Mouse (Mus musculus) layer of hippocampus, adult 11-12 months (tissue): ENCODE results near the gene Wdr91.

Source experiments
- DNase-seq: peaks from one replicate; pipeline ENCODE4 v3.0.0; 2022; ENCODE audit warnings: low spot score

Gene Wdr91

DNA sequence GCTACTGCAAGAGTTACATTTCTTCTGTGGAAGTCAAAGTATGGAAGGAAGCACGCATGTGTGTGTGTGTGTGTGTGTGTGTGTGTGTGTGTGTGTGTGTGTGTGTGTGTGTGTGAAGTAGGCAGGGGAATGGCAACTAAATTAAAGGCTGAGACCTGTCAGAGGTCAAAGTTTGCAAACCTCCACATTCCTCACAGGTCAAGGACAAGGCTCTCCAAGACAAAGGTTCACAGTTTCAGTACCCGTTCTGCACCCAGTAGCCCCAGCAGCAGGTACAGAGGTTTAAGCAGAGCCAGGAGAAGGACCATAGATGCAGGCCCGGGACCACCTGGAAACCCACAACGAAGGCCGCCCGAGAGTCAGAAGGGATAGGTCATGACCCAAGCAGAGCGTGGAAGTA lies 8.5 kb upstream of the Wdr91 start:
- DNase-seq: no peak

DNA sequence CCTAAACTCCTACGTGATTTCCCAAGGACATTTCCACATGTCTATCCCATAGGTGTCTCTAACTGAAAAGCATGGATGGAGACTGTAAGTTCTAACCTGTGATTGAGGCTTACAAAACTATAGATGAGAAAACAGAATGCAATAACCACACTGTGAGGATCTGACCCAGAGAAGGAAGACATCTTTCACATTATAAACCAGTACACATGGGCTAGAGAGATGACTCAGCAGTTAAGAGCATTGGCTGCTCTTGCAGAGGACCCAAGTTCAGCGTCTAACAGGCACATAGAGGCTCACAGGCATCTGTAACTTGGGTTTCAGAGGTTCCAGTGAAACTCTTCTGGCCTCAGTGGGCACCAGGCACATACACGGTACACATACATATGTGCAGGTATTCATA lies 3.8 kb upstream of the Wdr91 start:
- no peak for DNase-seq

DNA sequence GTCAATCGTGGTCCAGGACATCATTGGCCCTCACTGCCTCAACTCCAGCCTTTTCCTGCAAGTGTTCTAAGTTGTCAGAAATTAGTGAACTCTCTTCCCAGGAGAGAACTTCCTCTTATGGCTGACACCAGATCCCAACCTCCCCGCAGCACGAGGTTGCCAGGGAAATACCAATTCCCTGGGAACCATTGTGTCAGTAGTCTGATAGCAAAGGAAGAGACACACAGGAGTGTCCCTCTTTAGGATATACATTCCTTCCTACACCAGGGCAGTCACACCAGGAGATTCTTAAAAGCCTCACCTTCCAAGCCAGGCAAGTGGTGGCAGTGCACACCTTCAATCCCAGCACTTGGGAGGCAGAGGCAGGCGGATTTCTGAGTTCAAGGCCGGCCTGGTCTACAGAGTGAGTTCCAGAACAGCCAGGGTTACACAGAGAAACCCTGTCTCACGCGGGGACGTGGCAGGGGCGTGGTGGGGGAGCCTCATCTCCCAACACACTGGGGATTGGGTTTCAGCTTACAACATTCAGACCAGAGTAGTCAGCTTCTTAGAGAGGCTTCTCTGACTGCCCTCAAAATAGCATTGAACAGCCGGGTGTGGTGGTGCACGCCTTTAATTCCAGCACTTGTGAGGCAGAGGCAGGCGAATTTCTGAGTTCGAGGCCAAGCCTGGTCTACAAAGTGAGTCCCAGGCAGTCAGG lies 2.8 kb upstream of the Wdr91 start:
- no peak for DNase-seq

DNA sequence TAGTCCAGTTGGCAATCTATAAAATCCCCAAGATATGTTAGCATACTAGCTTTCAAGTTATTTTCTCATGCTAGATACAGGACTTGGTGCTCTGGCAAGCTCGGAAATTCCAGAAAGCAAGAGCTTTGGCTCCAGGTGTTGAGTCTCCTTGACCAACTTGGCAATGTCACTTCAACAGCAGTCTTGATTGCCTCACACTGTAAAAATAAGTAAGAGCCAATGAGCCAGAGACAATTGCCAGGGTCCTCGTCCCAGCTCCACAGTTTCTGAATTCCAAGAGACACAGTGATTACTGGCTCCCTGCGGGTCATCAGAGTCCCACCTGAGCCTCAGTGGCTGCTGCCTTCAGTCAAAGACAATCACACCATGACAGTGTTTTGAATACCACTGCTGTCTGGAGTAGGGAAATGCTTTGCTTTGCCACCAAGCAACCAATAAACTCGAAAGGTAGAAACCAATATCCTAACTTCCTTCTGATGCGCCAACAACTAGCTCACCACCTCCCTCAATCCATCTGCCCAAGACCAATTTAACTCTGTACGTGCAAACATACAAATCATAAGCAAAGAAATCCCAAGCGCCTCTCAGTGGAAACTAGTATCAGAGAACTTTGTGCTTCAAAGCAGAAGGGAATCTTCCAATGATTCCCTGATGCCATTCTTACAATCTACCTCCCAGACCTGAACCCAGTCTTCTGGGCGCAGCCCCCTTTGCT lies 888 bp downstream of the Wdr91 start:
- DNase-seq: no peak

DNA sequence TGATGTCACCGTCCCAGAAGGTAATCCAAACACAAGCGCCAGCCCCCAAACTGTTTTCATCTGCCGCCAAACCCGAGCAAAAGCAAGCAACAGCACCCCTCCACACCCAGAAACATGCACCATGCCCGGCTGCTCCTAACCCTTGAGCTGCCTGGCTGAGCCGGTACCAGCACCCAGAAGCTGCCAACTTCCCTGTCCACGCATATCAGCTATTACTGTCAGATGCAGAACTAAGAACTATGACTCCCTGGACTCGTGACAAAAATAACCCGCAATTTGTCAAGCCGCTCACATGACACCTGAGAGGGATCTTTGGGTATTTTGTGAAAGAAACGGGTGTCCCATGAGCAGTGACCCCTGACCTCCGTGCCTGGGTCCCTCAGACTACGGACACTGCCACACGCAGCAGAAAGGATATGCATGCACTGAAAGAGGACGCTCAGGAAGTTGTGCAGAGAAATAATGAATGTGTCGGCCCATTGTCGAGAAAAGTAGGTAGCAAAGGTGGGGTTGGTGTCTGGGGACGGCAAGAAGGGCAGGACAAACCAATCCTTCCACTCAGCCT lies 2.9 kb downstream of the Wdr91 start:
- no peak for DNase-seq

DNA sequence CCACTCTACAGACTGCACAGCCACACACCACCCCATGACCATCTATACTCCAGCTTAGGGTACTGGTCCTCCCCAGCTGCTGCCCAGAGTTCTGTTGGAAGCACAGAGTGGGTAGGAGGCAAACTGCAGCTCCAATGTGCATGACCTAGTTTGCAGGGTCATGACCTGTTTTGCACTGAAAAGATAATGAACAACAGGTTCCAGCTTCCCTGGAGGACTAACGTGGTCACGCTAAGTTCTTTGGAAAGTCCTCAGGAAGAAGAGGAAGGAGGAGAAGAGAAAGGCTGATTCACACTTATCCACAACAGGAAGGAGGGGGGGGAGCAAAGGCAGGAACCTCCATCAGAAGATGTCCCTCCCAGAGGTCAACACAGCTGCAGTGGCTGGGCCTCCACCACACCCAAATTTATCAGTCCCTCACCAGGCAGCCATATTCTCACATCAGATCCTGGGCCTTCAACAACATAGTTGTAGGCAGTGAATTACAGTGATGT lies 3.5 kb downstream of the Wdr91 start:
- no peak for DNase-seq

DNA sequence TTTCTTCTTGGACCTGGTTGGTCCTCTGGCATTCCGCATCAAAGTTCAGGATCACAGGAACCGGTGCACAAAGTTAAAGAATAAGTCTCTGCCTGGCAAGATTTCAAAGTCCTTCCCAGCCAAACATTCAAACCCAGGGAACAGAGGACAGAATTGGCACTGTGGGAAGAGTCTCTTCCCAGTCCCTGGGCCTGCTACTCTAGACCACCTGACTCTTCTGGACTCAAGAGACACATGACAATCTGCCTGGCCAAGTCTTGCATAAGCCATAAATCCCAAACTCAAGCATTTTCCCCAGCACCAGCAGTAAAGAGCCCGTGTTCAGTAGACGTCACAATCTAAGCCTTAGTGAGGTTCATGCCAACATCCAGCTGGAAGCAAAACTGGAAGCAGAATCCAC lies 4.0 kb downstream of the Wdr91 start:
- no peak for DNase-seq

DNA sequence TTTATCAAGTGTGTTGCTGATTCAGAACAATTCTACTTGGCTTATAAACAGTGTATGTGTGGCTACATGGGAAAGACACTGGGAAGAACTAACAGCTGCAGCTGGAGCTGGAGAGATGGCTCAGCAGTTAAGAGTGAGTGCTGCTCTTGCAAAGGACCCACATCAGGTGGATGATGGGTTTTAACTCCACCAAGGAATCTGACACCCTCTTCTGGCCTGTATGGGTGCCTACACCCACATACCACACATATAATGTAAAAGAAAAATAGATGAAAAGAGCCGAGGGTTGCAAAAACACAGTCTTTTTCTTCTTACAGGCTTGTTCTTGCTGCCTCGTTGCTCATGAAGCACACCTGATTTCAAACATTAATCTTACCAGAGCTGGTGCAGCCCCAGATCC lies 4.6 kb downstream of the Wdr91 start:
- DNase-seq: no peak

DNA sequence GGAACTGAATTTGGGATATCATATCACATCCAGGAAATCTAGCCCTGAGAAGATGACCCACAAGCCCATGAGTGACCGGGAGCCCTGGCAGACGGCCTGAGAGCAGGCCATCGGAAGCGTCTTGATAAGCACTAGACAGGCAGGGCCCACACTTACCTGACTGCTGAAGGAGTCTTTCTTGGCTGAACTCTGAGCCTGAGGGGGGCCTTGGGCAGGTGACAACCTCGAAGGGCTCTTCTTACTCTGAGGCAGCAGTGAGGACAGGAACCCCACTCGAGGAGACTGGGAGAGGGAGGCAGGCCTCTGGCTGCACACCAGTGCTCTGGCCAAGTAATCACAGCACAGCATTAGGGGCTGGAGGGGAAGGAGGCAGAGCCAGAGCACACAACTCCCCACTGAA lies 6.3 kb downstream of the Wdr91 start:
- no peak for DNase-seq

DNA sequence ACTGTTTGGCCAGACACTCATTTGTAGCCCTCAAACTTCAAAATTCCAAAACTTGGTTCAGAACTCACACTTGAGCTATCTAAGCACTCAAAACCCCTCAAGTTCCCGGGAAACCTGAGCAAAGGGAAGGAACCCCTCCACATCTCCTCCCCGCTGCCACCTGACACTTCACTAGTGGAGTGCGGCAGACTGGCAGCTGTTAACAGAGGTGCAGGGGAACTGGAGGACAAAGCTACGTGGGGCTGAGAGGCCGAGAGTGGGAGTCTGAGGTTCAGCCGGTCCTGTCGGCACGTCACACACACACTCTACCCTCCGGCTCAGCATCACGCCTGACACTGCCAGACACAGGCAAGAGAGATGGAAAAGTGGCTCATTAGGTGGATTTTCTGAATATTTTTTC lies 6.8 kb downstream of the Wdr91 start:
- no peak for DNase-seq

DNA sequence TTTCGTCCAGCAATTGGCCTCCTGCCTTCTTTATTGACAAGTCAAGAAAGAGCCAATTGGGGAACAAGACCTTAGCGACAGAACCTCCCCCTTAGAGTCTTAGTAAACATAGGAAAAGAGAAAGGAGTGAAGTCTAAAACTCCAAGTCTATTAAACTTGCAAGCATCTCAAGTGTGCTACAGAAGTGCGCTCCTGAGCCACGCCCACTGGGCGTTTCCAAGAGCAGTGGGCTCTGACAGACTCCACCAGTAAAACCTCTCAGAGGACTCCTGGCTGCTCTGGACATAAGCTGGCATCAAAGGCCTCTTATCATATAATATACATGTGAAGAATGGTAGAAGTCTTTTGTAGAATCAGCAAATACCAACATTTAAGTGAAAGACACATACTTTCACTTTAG lies 7.2 kb downstream of the Wdr91 start:
- DNase-seq: no peak

DNA sequence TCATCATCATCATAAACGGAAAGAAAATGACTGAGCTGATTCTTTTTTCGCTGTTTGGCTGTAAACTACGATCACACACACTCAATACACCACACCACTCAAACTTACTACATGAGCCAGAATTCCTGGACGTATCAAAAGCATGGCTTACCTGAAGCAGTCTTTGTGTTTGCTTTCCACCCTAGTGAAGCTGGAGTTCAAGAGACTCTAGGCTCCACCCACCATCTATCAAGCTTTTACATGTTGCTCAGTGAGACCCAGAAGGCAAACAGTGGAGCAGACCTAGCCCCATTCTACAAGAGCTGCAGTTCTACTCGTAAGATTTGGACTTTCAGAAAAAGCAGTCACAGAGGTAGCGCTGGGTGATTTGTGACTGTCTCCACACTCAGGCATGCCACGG lies 8.1 kb downstream of the Wdr91 start:
- DNase-seq: no peak

DNA sequence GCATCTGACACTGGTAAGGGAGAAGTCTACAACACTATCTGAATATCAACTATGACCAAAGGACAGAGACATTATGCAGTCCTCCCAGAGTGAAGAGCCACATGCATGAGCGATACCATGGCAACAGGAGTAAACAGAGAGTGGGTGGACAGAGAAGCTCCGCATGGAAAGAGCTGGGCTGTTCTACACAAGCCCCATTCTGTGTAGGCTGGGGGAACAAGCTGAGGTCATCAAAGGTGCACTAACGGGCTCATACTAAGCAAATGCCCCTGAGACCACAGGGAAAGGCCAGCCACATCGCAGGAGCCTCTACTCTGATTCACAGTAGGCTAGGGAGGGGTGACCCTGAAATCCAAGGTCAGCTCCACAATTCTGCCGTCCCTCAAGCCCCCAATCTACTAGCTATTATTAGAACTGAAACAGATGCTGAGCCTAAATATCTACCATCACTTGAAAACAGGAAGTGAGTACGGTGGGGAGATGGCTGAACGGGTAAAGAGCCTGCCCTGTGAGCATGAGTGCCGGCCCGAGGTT lies 8.7 kb downstream of the Wdr91 start:
- DNase-seq: no peak

DNA sequence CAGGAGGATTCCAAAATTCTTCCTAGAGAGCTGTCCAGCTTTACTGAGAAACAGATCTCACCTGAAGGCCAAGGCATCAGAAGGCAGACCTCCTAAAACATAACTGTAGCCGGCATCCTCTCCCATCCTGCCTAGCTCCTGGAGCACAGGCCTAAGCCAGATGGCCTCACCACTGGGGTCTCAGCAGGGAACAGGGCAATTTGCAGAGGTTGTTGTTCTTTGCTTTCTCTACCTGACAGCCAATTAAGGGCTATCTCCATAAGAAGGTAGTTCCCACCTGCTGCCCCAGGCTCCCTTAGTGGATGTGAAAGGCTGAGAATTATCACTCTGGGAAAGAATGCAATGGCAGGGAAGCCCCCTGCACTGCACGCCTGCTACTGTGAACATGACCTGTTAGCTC lies 9.7 kb downstream of the Wdr91 start:
- no peak for DNase-seq

DNA sequence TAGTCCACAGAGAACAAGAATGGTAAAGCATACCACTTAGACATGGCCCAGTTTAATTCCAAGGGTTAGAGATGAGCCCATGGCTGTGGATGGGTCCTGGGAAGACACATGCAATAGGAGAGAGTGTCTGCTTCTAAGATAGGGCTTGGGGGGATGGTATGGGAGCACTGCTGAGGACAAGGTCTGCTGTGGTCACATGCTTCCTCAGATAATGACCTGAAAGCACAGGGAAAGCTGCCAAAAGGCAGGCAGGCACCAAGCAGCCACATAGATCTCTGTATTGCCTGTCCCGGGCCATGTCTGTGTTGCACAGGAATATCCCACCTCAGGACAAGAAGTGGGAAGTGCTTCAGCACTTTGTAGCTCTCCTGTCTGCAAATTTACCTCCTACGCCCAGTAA lies 11.5 kb downstream of the Wdr91 start:
- no peak for DNase-seq

DNA sequence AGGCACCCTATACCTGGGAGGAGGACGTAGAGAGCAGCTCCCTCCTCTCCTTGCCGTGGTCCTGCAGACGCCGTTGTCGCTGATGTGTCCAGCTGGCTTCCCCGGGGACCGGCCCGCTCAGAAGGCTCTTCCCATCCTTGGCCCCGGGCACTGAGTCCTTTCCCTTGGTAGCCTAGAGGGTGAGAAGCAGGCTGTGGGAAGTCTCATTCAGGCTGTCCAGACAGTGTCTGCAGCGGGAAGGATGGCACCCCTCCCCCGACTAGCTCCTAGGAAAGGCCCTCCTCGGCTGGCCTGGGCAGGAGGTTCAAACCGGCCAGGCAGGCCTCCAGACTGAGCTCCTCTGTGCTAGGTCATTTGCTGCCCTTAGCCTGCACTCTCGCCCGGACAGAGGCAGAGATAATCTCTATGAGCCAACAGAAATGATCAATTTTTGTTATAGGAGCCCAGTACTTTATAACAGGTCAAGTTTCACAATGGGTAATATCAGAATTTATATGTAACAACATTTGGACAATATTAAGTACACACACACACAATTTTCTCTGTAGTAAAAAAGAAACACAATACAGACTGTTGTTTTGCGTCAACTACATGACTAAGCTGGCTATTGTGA lies 14.4 kb downstream of the Wdr91 start:
- DNase-seq: no peak

DNA sequence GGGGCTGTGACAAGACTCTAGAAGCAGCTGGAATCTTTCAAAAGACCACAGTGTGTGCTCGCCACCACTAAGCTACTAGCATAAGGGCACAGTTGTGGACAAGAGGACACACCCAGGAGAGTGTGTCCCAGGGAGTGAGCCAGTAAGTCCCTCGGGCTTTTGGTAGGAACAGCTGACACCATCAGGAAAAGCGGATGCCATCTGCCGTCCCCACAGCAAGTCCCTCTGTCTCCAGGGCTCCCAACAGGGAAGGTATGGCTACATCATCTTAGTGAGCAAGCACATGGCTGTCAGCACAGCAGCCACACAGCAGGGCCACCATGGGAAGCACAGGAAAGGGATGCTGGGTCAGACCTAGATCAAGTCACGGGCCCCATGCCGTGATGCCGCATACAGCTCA lies 15.1 kb downstream of the Wdr91 start:
- DNase-seq: no peak

DNA sequence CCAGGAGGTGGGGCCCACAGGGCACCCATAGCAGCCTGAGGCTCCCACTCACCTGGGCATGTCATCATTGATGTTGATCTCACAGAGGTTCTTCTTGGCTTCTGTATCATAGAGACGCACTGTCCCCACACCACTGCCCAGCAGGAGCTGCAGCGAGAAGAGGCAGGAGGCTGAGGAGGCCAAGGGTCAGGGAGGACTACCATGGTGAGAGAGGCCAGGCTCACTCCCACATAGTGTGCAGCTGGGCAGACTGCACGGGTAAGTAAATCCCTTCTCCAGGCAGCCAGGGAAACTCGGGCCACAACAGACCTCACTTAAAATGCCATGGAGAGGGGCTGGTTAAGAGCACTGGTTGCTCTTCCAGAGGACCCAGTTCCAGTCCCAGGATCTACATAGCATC lies 21.5 kb downstream of the Wdr91 start:
- no peak for DNase-seq

DNA sequence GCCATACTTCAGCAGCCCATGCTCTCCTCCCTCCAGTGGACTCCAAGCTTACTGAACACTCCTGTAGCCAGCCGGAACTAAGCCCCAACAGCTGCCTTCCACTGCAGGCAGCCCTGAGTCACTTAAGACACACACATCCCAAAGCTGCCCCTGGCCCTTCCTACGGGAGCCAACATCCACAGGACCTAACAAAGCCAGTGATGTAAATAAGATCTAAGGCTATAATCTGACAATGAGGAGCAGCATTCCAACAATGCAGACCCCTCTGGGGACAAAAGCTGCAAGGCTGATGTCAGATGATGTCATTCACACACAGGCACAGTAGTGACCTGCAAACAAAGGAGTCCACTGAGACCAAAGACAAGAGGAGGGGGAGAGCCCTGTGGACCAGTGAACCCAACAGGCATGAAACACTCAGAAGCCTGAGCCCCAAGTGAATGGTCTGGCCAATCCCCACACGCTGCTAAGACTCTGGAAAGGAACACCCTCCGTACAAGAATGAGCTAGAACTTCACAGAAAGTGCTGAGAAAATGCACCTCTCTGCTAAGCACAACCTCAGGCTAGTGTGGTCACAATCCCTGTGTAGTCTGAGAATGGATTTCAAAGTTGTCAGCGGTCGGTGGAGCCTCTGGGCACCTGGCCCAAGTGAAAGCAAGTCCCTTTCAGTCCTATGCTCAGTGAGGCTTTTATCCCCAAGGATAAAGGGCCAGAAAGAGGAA lies 23.4 kb downstream of the Wdr91 start:
- no peak for DNase-seq

DNA sequence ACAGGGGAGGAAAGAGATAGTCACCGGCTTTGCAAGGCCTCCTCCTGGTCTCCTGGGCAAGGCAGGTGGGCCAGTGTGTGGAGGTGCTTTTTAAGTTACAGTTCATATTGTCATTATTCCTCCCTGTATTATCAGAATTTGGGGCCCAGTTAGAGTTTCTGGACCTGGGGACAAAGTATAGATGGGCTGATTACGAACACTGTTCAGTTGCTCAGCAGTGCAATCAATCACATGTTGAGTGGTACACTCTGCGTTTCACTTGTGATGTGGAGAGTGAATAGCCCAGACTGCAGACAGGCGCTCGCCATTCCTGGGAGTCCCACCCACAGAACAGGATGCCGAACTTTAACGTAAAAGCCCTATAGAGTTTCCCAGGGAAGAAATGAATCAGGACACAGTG lies 26.0 kb downstream of the Wdr91 start:
- DNase-seq: no peak

DNA sequence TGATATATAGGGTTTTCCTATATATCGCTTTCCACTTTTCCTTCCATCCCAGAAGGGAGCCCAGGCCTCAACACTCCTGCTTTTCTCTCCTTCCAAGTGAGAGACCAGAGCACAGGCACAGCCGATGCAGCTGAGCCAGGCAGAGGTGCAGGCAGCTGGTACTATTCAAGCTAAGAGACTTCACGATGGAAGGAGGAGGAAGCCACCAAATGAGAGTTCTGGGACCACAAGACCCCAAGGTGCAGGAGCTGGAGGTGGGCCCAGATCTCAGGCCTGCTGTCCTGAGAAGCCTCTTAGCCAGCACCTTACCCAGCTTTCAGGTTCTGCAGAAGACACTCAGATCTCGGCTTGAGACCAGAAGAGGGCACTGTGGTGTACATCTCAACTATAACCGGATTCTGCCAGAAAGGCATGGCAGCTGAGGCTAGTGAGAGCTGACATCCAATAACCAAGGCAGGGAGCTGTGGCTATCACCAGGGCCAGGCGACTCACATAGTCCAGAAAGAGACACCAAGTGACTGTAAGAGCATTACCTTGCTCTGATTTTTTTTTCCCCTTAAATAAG lies 30.7 kb downstream of the Wdr91 start:
- DNase-seq: peak; percentile 78
